Mouse (Mus musculus) midbrain, postnatal 0 days (tissue): ENCODE measurements around the gene Lonp2. TPM values are rescaled to one million over a fixed set of nuclear protein-coding genes. Genes with fewer than 3 reads are reported as not detected.

Experiments used
- ATAC-seq: fragments of 200-750 bp; cut with Nextera tagmentation; 2 replicates; pipeline ENCODE4 v1.8.0; 2017; ENCODE audit warnings: moderate number of reproducible peaks, mild to moderate bottlenecking, moderate TSS enrichment, moderate library complexity; ENCODE audit not compliant: low FRiP score
- DNase-seq: peaks from one replicate; pipeline ENCODE4 v3.0.0-alpha.2; 2015; ENCODE audit warnings: low spot score
- H3K27ac ChIP-seq: fragments of 300-500 bp; sonication (generic); 2 replicates; pipeline ENCODE4 v1.5.1; 2014; ENCODE audit warnings: low read depth, mild to moderate bottlenecking, low read length, mixed read lengths
- H3K27me3 ChIP-seq: fragments of 300-500 bp; sonication (generic); 2 replicates; pipeline ENCODE4 v1.6.1; 2014; ENCODE audit warnings: low read length, control low read depth, mixed read lengths; ENCODE audit not compliant: insufficient read depth
- H3K36me3 ChIP-seq: fragments of 300-500 bp; sonication (generic); 2 replicates; pipeline ENCODE4 v1.6.1; 2014; ENCODE audit warnings: low read length, control low read depth, mixed read lengths; ENCODE audit not compliant: insufficient read depth
- H3K4me1 ChIP-seq: fragments of 300-500 bp; sonication (generic); 2 replicates; pipeline ENCODE4 v1.6.1; 2014; ENCODE audit warnings: mild to moderate bottlenecking, control low read depth, antibody characterized with exemption, low read length, mixed read lengths; ENCODE audit not compliant: insufficient read depth
- H3K4me2 ChIP-seq: fragments of 300-500 bp; sonication (generic); 2 replicates; pipeline ENCODE4 v1.6.1; 2014; ENCODE audit warnings: low read depth, mild to moderate bottlenecking, low read length, mixed read lengths; ENCODE audit not compliant: poor library complexity, severe bottlenecking
- H3K4me3 ChIP-seq: fragments of 300-500 bp; sonication (generic); 2 replicates; pipeline ENCODE4 v1.5.1; 2014; ENCODE audit warnings: low read depth, mild to moderate bottlenecking, low read length, moderate library complexity
- H3K9ac ChIP-seq: fragments of 300-500 bp; sonication (generic); replicated peaks from 2 replicates; pipeline ENCODE4 v1.6.1; 2014; ENCODE audit warnings: mild to moderate bottlenecking, low read length, moderate library complexity, mixed read lengths; ENCODE audit not compliant: poor library complexity, severe bottlenecking
- H3K9me3 ChIP-seq: fragments of 300-500 bp; sonication (generic); 2 replicates; pipeline ENCODE4 v1.6.1; 2016; ENCODE audit warnings: low read length, control low read depth
- CTCF ChIP-seq: IDR thresholded peaks from 2 replicates; pipeline ENCODE4 v1.5.1; 2016; ENCODE audit warnings: antibody characterized with exemption, mild to moderate bottlenecking
- WGBS: fragments of 180-500 bp; shearing (Covaris S2); extraction: QIAGEN DNeasy Blood & Tissue Kit; methylation state at CpG from one replicate; pipeline ENCODE4 v1.1.7; 2014; 5-methylcytosine and 5-hydroxymethylcytosine counted together
- polyA plus RNA-seq: library from polyadenylated mRNA; unstranded; fragments of >200 nt; fragmentation: Nextera tagmentation; extraction: Ambion mirVana; gene quantifications from 2 replicates; pipeline ENCODE4 v1.2.1, GENCODE M21; 2015
- total RNA-seq: library from RNA; depleted of rRNA; stranded (reverse); fragments of >200 nt; gene quantifications from 2 replicates; pipeline ENCODE4 v1.2.3, GENCODE M21; 2014; rRNA removed

Lonp2 gene
- 51.2 and 55.2 TPM in 2 replicates for total RNA-seq
- polyA plus RNA-seq = 62.5 TPM in 2 replicates

- H3K27me3 ChIP-seq = no peaks in the 10 kb centered on the region
- peak within 1 kb of the TSS; percentile 83 for H3K4me2 ChIP-seq
- H3K9me3 ChIP-seq = no peaks in the 10 kb centered on the region
- H3K27ac ChIP-seq = peak within 1 kb of the TSS; percentile 87
- no peaks in the 10 kb centered on the region for H3K36me3 ChIP-seq
- DNase-seq = peak; percentile 97
- under 1% methylated on average over 44 of the region's 62 CpGs for WGBS
- TF ChIP-seq CTCF = no peak
- ATAC-seq = peak; percentile 99
- peaks cover 10% of the 10 kb centered on the region; the same call in 1 of the 2 replicates for H3K4me1 ChIP-seq
- peak within 1 kb of the TSS; percentile 86 for H3K4me3 ChIP-seq
- H3K9ac ChIP-seq = peak within 1 kb of the TSS; percentile 74
Measured at GRCm38 (mm10) chr8:86623911-86624731, at the start of gene Lonp2. Gene Lonp2, plus strand, starts transcription at chr8:86624043.

- Histone ChIP-seq H3K9ac (no peak overlapping the region), H3K4me1 (peaks cover 4% of the 10 kb centered on the region; the same call in 1 of the 2 replicates), H3K27me3 (no peaks in the 10 kb centered on the region), H3K4me3 (no peak overlapping the region), H3K27ac (no peak overlapping the region), H3K9me3 (no peaks in the 10 kb centered on the region), H3K36me3 (no peaks in the 10 kb centered on the region), H3K4me2 (no peak overlapping the region)
- ATAC-seq = no peak
- WGBS = 80% methylated on average over 8 of the region's 8 CpGs
- TF ChIP-seq CTCF = no peak
- DNase-seq = no peak
Measured at GRCm38 (mm10) chr8:86577547-86577946, 46.3 kb upstream of the Lonp2 start.

- no peak overlapping the region for H3K9ac ChIP-seq
- no peak for TF ChIP-seq CTCF
- H3K4me1 ChIP-seq = peaks cover 4% of the 10 kb centered on the region; the same call in 1 of the 2 replicates
- H3K27ac ChIP-seq = no peak overlapping the region
- no peak for ATAC-seq
- no peaks in the 10 kb centered on the region for H3K9me3 ChIP-seq
- no peaks in the 10 kb centered on the region for H3K36me3 ChIP-seq
- WGBS = 51% methylated on average over 9 of the region's 9 CpGs
- no peak overlapping the region for H3K4me2 ChIP-seq
- H3K4me3 ChIP-seq = no peak overlapping the region
- H3K27me3 ChIP-seq = no peaks in the 10 kb centered on the region
- DNase-seq = peak; percentile 82
Measured at GRCm38 (mm10) chr8:86578076-86578475, 45.8 kb upstream of the Lonp2 start.

- Histone ChIP-seq H3K27ac (no peak overlapping the region), H3K9me3 (no peaks in the 10 kb centered on the region), H3K36me3 (no peaks in the 10 kb centered on the region), H3K9ac (no peak overlapping the region), H3K4me3 (no peak overlapping the region), H3K4me1 (peaks cover 4% of the 10 kb centered on the region; the same call in 1 of the 2 replicates), H3K4me2 (no peak overlapping the region), H3K27me3 (no peaks in the 10 kb centered on the region)
- WGBS = 76% methylated on average over 8 of the region's 8 CpGs
- no peak for ATAC-seq
- DNase-seq = no peak
- no peak for TF ChIP-seq CTCF
Measured at GRCm38 (mm10) chr8:86578693-86579092, 45.1 kb upstream of the Lonp2 start.

- H3K4me2 ChIP-seq = no peak within 1 kb of the TSS
- no peak within 1 kb of the TSS for H3K27ac ChIP-seq
- no peak for TF ChIP-seq CTCF
- H3K9me3 ChIP-seq = no peaks in the 10 kb centered on the region
- DNase-seq (no peak), ATAC-seq (no peak)
- H3K4me3 ChIP-seq = no peak within 1 kb of the TSS
- no peaks in the 10 kb centered on the region for H3K27me3 ChIP-seq
- H3K9ac ChIP-seq = no peak within 1 kb of the TSS
- H3K4me1 ChIP-seq = peaks cover 4% of the 10 kb centered on the region; the same call in 1 of the 2 replicates
- no peaks in the 10 kb centered on the region for H3K36me3 ChIP-seq
Measured at GRCm38 (mm10) chr8:86580458-86580857, 43.4 kb upstream of the Lonp2 start, which contains the start of gene Abcc12. Gene Abcc12, minus strand, starts transcription at chr8:86580686.

GRCm38 (mm10) chr8:86581921-86582331 is 41.9 kb upstream of the Lonp2 start:
- no peak overlapping the region for H3K4me3 ChIP-seq
- no peak overlapping the region for H3K9ac ChIP-seq
- peak; percentile 85 for TF ChIP-seq CTCF
- no peaks in the 10 kb centered on the region for H3K9me3 ChIP-seq
- WGBS = 72% methylated on average over 4 of the region's 4 CpGs
- no peaks in the 10 kb centered on the region for H3K27me3 ChIP-seq
- H3K4me1 ChIP-seq = peaks cover 4% of the 10 kb centered on the region; the same call in 1 of the 2 replicates
- ATAC-seq (no peak), DNase-seq (peak; percentile 85)
- no peaks in the 10 kb centered on the region for H3K36me3 ChIP-seq
- no peak overlapping the region for H3K4me2 ChIP-seq
- no peak overlapping the region for H3K27ac ChIP-seq
